Mouse (Mus musculus) fibroblast of lung, adult 2 months (primary cell): ENCODE measurements around the gene Tex19.1.

ENCODE experiments used
- DNase-seq: peaks from one replicate; pipeline ENCODE4 v3.0.0-alpha.2; 2011; ENCODE audit warnings: low read depth

Gene Tex19.1

DNA sequence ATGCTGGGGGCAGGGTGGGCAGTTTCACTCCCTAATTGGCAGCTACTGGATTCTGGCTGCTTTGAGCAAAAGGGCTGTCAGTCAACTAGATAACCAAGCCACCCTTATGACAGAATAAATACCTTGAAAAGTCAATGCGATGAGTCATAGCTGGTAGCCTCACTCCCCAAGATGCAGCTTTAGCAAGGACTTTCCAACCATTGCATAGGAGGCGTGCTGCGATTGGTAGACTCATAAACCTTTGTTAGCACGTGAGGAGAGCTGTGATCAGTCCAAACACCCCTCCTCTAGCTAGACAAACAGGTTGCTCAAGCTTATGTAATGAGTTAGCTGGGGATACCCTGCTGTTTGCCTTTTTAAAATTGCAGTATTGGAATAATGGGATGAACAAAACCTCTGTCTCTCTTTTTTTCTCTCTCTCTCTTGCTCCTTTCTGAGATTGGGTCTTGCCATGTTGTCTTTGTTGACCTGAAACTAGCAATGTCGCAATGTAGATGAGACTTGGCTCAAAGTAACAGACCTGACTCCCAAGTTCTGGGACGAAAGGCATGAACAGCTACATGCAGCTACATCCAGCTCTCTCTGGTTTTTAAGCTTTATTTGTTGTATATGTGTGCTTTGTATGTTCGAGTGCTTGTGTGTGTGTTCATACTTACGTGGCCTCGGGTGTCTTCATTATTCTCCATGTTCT is 2.5 kb upstream of the Tex19.1 start:
- DNase-seq = no peak

DNA sequence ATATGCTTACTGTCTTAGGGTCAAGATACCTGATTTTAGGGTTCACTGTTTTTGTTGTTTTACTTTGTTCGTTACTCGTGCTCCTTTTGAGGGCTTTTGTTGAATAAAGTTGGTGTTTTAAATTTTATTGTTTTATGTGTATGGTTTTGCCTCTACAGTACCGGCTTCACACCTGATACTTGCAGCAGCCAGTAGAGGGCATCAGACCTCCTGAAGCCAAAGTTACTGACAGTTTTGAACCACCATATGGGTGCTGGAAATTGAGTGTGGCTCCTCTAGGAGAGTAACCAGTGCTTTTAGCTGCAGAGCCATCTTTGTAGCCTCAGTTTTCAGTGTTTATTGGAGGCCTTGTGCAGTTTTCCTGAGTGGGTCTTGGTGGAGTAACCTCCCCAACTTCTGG is 2.2 kb downstream of the Tex19.1 start:
- DNase-seq = no peak

DNA sequence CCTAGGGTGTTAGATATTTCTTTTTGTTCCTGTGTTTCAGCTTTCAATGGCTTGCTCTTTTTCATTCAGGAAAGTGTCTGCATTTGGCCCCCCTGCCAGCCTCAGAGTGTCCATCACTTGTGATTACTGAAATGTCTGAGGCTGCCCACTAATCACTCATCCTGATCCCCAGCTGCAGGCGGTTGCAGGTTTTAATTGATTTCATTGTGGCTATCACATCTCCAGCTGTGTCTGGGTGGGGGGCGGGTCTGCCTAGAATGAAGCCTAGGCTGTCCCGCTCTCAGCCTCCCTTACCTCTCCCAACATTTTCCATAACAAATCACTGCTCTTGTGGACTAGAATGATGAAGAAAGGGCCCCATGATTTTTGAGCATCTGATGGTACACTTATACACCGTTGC is 8.3 kb downstream of the Tex19.1 start:
- no peak for DNase-seq

DNA sequence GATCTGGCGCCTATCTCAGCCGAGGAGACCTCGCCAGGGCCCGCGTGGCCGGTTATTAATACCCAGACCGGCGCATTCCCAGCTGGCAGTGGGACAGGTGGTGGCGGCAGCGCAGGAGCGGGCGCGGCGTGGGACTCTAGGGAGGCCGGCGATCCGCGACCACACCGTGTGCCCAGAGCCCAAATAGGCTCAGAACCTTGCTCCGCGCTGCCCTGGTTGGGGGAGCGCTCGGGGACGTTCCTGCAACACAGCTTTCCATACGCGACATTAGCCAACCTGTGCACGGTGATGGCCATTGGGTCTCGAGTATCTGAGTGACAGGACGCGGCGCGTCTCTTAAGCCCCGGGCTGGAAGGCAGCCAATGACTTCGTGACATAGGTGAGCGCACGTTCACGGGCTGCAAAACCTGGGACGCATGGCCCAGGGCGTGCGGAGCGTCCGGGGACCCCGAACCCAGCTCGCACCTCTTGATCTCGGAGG is 10.5 kb downstream of the Tex19.1 start:
- no peak for DNase-seq

- no peak for DNase-seq
These were observed 14.0 kb downstream of the Tex19.1 start, which contains the start of gene Uts2r for GRCm38 (mm10) chr11:121159971-121160370. Gene Uts2r (plus strand): TSS chr11:121160271.

DNA sequence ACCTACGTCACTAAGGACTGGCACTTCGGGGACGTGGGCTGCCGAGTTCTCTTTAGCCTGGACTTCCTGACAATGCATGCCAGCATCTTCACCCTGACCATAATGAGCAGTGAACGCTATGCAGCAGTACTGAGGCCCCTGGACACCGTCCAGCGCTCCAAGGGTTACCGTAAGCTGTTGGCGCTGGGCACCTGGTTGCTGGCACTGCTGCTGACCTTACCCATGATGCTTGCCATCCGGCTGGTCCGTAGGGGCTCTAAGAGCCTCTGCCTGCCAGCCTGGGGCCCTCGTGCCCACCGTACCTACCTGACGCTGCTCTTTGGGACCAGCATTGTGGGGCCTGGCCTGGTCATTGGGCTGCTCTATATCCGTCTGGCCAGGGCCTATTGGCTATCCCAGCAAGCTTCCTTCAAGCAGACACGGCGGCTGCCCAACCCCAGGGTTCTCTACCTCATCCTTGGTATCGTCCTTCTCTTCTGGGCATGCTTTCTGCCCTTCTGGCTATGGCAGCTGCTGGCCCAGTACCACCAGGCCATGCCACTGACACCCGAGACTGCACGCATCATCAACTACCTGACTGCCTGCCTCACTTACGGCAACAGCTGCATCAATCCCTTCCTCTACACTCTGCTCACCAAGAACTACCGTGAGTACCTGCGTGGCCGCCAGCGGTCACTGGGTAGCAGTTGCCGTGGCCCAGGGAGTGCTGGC is 14.8 kb downstream of the Tex19.1 start:
- no peak for DNase-seq

DNA sequence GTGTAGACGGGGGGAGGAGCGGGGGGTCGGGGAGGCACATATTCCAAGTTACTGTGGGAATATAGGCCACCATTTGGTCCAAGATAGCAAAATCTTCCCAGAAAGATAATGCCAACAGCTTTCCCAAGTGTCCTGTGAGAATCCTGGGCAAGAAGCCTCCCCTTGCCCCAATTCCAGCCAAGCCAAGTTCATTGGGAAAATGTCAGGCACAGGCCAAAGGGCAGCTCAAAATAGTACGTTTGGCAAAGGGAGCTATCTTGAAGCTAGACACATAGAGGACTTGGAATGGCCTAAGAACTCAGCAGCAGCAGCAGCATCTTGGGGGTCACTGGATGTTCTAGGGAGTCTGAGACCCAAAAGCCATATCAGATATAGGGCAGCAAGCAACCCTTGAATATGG is 17.8 kb downstream of the Tex19.1 start:
- DNase-seq = no peak

DNA sequence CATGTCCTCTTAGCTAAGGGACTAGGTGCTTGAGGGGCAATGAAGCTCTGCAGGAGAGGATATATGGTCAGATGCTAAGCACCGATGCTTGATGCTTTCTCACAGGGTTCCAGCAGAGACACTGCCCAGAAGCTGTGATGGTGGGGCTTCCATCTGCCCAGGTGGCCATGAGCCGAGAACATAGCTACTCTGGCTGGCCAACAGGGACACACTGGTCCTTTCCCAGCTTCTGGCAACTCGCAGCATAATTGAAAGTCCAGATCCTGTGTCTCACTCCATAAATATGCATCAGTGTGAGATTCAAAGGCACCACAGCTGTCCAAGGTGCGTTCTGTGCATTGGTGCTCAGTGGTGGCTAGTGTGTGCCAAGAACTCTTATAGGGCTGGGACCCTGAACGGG is 27.3 kb downstream of the Tex19.1 start:
- no peak for DNase-seq

DNA sequence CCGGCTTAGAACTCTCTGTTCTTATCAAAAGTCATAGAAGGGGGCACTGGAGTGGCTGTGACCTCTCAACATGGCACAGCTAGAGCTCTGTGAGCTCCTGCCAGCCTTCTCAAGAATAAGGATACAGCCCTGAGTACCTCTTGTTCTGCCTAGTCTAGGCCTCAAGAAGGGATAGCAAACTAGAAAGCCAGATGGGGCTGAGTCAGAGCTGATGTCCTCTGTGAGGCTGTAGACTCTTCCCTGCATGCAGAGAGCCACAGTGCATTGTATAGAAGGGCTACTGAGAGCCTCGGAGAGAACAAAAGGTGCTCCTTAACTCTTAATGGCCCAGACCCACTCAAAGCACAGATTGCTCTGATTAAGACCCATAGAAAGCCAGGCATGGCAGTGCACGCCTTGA is 28.3 kb downstream of the Tex19.1 start:
- DNase-seq = no peak

DNA sequence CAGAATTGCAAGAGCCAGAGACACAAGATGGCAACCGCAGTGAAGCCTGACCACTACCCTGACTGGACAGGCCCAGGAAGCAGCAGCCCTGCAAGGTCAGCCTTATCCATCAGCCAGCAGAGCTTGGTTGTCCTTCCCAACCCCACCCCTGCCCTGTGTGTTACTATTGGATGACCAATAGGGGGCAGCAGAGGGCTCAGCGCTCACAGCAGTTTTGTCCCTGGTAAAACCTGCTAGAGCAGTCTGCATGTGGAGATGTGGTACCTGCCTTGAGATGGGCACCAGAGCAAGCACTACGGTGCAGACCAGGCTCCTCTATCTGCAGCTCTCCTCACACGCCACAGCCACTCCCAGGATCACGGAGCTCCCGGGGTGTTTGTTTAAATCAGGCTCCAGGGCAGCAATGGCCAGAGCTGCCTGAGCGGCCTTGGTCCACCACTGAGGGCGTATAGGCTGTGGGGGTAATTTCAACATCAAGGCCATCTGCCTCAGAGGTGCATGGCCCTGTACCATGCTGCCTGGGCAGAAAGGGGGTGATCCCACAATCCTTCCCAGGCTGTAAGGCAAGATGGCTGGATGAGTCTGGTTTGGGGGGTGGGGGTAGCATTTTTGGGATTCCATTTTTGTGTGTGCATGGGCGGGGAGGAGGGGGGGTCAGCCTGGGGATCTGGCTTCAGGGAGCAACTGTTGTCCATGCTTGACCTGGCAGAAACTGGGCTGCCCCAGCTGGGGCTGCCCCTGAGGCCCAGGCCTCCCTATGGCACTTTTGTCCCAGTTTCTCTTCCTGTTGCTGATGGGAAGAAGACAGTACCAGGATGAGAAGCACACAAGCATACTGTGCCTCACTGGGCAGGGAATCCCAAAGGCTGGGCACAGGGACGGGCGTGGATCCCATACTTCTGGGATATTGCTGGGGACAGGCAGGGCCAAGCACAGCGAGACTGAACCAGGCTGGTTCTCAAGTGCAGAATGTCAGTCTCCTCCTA is 30.6 kb downstream of the Tex19.1 start:
- no peak for DNase-seq

DNA sequence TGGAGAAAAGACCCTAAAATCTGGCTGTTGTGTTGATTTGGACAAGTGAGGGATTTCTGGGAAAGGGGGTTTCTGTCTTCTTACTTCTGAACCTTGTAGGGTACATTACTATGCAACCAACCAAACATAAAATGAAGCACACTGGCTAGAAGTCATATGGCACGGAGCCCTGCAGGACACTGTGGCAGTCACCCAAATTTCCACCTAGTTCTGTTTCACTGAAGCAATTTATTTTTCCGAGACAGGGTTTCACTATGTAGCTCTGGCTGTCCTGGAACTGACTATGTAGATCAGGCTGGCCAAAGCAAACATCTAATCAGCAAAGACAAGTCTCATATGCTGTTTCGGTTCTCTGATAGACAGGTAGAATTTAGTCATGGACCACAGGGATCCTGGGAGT is 43.7 kb downstream of the Tex19.1 start:
- peak; percentile 86 for DNase-seq

DNA sequence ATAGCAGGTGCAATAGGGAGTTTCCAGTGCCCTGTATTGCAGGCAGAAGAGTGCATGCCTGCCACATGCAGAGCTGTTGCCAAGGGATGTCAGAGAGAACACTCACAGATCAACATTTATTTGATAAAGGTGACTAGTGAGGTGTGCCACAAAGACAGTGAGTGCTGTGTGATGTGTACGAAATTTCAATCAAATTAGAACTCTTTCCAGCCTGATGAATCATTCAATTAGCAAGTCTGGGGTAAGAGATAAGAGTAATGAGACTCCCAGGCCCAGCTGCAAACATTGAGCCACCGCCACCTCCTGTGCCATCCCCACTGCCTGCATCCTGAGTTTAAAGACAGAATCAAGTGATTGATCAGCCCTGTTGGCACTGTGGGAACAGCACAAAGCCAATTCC is 46.8 kb downstream of the Tex19.1 start:
- no peak for DNase-seq

- DNase-seq = peak; percentile 40
These were observed 47.5 kb downstream of the Tex19.1 start for GRCm38 (mm10) chr11:121193415-121193814.
